Mouse (Mus musculus) heart, postnatal 36 days (tissue): ENCODE measurements around the gene Izumo1. TPM values are rescaled to one million over a fixed set of nuclear protein-coding genes. Genes with fewer than 3 reads are reported as not detected.

Experiments
- DNase-seq, 2 experiments: peaks; one replicate each; pipeline ENCODE4 v3.0.0; 2021 to 2022
- intact Hi-C: fragments of 180-260 bp; cut with DNase I; formaldehyde crosslinking; loops from one replicate; pipeline ENCODE4 v1.15.1; 2025
- total RNA-seq, 2 experiments: library from RNA; stranded (reverse); gene quantifications; 2 replicates each; pipeline ENCODE4 v1.2.3; 2021

Gene Izumo1
- total RNA-seq, 2 experiments from 2014 or later, result 0.30 TPM; not detected in 1

GRCm38 (mm10) chr7:45677627-45678295 lies 56.1 kb downstream of the Izumo1 start:
- DNase-seq, result no peak
- intact Hi-C loops, result no loop called here

Other genes with a start within 250 kb of the Izumo1 start
- 10 to 100 TPM; 92.8 to 95.9 TPM for gene Snrnp70, start 226.1 kb upstream of the Izumo1 start, total RNA-seq
- gene Kcna7, start 216.2 kb upstream of the Izumo1 start, total RNA-seq, result 1 to 10 TPM; 4.5 to 5.8 TPM
- under 1 TPM in 1 of 2 experiments, not detected in 1; 0.30 TPM for gene Ntf5, start 208.1 kb upstream of the Izumo1 start, total RNA-seq
- not detected for gene Lhb, start 201.0 kb upstream of the Izumo1 start, total RNA-seq
- 100 to 1,000 TPM in 1 of 2 experiments, 10 to 100 TPM in 1; 96.0 to 102 TPM for gene Gys1, start 187.0 kb upstream of the Izumo1 start, total RNA-seq
- 10 to 100 TPM; 22.5 to 23.7 TPM for gene Ruvbl2, start 183.7 kb upstream of the Izumo1 start, total RNA-seq
- gene Ftl1, start 161.9 kb upstream of the Izumo1 start, total RNA-seq, result 100 to 1,000 TPM; 246 to 262 TPM
- gene Bax, start 154.9 kb upstream of the Izumo1 start, total RNA-seq, result 10 to 100 TPM; 26.9 to 28.5 TPM
- gene Tulp2, start 139.9 kb upstream of the Izumo1 start, total RNA-seq, result under 1 TPM in 1 of 2 experiments, not detected in 1; 0.16 TPM
- 1 to 10 TPM; 5.4 to 5.8 TPM for gene Gm45808, start 135.0 kb upstream of the Izumo1 start, total RNA-seq
- gene Dhdh, start 133.0 kb upstream of the Izumo1 start, total RNA-seq, result 1 to 10 TPM; 7.6 to 7.7 TPM
- gene Nucb1, start 111.4 kb upstream of the Izumo1 start, total RNA-seq, result 100 to 1,000 TPM; 140 to 148 TPM
- 10 to 100 TPM; 32.0 to 32.9 TPM for gene Ppp1r15a, start 95.5 kb upstream of the Izumo1 start, total RNA-seq
- 1 to 10 TPM; 2.7 to 3.2 TPM for gene Plekha4, start 95.5 kb upstream of the Izumo1 start, total RNA-seq
- gene Hsd17b14, start 66.9 kb upstream of the Izumo1 start, total RNA-seq, result under 1 TPM; 0.41 to 0.67 TPM
- gene Bcat2, start 51.7 kb upstream of the Izumo1 start, total RNA-seq, result 100 to 1,000 TPM; 232 to 235 TPM
- gene Fgf21, start 6.3 kb upstream of the Izumo1 start, total RNA-seq, result not detected
- not detected for gene Fut1, start 4.5 kb upstream of the Izumo1 start, total RNA-seq
- gene Rasip1, start 5.7 kb downstream of the Izumo1 start, total RNA-seq, result 10 to 100 TPM; 30.0 to 31.8 TPM
- gene Mamstr, start 18.2 kb downstream of the Izumo1 start, total RNA-seq, result 1 to 10 TPM; 4.3 to 7.5 TPM
- gene Fut2, start 44.6 kb downstream of the Izumo1 start, total RNA-seq, result 1 to 10 TPM in 1 of 2 experiments, under 1 TPM in 1; 0.28 to 2.0 TPM
- under 1 TPM in 1 of 2 experiments, not detected in 1; 0.22 TPM for gene Ntn5, start 62.2 kb downstream of the Izumo1 start, total RNA-seq
- under 1 TPM in 1 of 2 experiments, not detected in 1; 0.22 TPM for gene Sec1, start 72.6 kb downstream of the Izumo1 start, total RNA-seq
- 1 to 10 TPM; 6.2 to 6.7 TPM for gene Car11, start 78.0 kb downstream of the Izumo1 start, total RNA-seq
- 100 to 1,000 TPM in 1 of 2 experiments, 10 to 100 TPM in 1; 44.4 to 158 TPM for gene Dbp, start 83.3 kb downstream of the Izumo1 start, total RNA-seq
- 100 to 1,000 TPM; 550 to 591 TPM for gene Rpl18, start 93.6 kb downstream of the Izumo1 start, total RNA-seq
- 10 to 100 TPM; 16.2 to 18.7 TPM for gene Sphk2, start 96.2 kb downstream of the Izumo1 start, total RNA-seq
- gene Fam83e, start 99.4 kb downstream of the Izumo1 start, total RNA-seq, result under 1 TPM; 0.17 to 0.30 TPM
- gene Spaca4, start 104.0 kb downstream of the Izumo1 start, total RNA-seq, result not detected
- gene Lmtk3, start 161.9 kb downstream of the Izumo1 start, total RNA-seq, result under 1 TPM; 0.14 TPM
- not detected for gene Sult2b1, start 162.9 kb downstream of the Izumo1 start, total RNA-seq
- 10 to 100 TPM; 67.2 to 73.0 TPM for gene Cyth2, start 192.8 kb downstream of the Izumo1 start, total RNA-seq
- under 1 TPM; 0.67 to 0.98 TPM for gene Kcnj14, start 203.0 kb downstream of the Izumo1 start, total RNA-seq
- gene Grwd1, start 209.1 kb downstream of the Izumo1 start, total RNA-seq, result 10 to 100 TPM; 11.5 to 11.6 TPM